Mouse (Mus musculus) layer of hippocampus, postnatal 36 days (tissue): ENCODE data around the gene Ankfn1. TPM values are rescaled to one million over a fixed set of nuclear protein-coding genes. Genes with fewer than 3 reads are reported as not detected.

Experiments used
- DNase-seq, 2 experiments: peaks; one replicate each; pipeline ENCODE4 v3.0.0; 2022
- total RNA-seq, 2 experiments: library from RNA; stranded (reverse); gene quantifications; 2 replicates each; pipeline ENCODE4 v1.2.3; 2021

The Ankfn1 gene
- total RNA-seq, 2 experiments from 2014 or later, result 0.88 to 1.8 TPM

DNA sequence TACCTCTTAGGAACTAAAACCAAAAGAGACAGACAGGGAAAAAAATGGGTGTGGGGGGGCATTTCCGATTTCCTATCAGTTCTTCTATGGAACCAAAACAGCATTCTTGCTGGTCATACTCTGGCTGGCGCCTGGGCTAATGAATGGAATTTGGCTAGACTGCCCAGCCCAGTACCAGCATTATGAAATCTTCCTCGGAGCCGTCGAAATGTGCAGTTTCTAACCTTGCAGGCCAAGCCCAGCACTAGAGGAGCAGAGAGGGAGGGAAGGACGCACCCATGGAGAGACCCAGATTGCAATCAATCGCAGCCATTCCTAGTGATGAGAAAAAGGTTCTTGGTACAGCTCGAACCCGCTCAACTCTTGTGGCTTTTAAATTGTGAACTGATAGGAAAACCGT is 315.2 kb downstream of the Ankfn1 start:
- DNase-seq, result no peak

DNA sequence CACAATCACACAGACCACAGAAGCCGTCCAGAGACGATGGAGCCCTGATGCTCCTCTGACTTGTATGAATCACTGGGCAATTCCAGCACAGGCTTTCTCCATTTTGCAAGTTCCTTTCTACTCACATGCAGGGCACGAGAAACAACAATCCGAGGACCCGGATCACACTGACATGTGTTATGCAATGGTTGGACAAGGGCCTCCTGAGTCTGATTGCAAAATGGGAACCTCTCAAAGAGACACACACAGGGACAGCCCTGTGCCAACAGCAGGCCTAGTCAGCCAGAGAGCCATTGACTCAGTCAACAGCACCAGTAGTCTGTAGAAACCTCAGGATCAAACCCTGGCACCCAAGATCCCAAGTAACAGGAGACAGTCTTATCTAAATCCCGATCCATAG is 318.0 kb downstream of the Ankfn1 start:
- no peak for DNase-seq

DNA sequence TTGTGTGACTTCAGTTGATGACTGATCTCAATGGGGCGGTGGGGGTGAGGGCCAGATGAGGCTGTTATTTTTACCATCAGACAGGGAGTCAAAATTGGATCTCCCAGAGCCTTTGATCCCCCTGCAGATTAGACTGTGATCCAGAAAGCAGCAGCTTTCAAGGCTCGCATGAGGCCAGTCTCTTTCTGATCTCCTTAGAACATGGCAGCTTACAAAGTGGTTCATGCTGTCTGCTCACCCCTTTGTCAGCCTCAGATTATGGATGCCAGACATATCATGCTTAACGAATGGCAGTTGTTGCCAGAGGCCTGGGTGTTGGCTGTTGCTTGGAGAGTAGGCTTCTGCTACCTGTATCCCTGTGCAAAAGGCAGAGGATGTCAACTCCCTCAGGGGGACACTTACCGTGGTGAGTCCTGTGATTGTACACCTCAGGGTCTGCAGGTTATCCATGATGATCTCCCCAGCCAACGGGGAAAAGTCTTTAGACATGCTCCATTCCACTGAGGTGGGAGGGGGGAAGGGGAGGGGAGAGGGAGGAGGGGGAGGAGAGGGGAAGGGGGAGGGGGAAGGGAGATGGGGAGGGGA is 321.7 kb downstream of the Ankfn1 start:
- DNase-seq, result no peak

DNA sequence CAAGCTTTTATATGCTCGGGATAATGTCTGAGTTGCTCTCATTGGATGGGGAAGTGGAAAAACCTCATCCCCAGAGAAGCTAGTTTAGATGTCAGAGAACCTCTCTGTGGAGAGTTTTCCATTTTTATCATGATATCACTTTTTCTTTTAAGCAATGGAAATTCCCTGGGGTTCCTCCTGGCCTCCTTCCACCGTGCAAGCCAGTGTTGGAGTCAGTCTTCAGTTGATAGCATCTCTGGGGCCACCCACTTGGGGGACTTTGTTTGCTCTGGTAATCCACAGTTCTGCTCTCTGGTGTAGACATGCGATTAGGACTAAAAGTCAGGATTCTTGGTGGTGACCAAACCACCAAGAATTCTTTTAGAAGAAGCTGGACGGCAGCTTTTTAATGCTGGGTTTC is 322.8 kb downstream of the Ankfn1 start:
- no peak for DNase-seq

DNA sequence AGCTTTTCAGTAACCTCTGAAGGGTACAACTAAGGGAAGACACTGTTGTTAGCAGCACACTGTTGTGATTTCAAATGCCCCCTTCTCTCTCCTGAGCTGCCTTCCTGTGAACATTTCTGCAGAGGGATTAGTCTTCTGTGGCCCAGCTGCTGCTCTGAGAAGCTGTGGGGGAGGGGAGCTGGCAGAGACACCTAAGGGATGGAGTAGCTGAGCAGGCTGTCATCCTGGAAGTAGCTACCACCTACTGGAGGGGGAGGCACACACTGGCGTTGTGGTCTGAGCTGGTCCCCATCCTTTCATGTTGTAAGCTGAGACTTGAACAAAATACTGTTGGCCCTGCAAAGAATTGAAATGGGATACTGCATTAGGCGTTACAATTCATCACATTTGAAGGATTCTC is 324.6 kb downstream of the Ankfn1 start:
- DNase-seq, result peak in 1 of 2 experiments; percentile 4

DNA sequence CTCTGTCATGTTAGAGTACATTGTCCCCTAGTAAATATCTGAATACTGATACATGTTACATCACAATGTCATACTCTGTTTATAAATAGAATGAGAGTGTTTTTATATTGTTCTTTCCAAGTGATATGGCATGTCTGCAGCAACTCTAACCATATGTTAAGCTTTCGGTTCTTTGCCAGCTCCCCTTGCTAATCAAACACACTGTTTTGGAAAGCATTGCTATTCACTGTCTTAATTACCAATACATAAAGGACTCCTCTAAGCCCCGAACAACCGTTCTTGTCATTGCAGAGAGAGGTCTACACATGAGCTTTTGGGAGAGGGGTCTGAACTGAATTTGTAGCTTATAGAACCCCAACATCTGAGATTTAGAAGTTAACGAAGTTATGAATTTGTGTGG is 327.0 kb downstream of the Ankfn1 start:
- no peak for DNase-seq

DNA sequence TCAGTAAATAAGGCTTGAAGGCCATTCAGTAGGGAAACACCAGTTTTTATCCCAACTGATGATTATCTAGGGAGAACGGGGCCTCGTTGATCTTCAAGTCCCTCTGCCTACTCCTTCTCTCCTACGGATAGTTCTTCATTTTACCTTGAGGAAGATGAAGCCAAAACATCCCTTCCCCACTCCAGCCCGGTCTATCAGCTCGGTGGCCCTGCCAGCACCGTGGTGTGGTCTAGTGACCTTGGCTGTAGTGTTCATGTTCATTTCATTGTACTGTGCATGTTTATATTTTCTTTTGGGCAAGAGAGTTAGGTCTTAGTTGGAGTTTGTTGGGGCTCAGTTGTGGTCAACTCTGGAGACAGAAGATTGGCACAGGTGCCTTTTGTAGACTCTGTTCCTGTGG is 328.5 kb downstream of the Ankfn1 start:
- no peak for DNase-seq

DNA sequence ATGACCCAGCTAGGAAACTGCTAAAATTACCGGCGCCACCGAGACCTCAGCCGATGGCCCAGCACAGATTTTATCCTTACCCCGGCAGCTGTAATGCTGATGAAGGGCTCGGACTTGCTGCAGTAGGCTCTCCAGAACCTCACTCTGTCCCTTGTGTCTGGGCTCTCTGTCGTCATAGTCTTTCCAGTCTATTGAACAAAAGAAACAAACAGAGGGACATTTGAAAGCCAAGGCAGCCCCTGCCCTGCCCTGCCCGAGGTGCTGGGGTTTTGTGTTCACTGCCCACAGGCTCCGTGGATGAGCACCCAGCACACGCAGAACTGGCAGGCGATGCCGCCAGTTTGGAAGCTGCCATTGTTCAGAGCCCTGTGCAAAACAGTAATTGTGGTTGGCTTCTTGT is 330.0 kb downstream of the Ankfn1 start:
- DNase-seq, result no peak

DNA sequence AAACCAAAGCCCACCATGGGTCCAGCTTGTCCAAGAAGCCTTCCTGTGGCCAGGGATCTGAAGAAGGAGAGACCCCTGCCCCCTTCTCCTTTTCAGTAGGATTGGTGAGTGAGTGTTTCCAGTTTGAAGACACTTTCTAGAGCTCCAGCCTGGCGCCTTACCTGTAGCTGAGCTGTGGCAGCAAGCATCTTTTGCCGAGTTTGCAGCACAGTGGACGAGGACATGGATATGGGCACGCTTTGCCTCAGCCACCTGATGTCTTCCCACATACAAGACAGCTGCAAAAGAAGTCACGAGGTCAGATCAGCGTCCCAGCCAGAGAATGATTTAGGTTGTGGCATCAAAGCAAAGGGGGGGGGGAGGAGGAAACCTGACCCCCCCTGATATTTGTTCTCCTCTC is 336.9 kb downstream of the Ankfn1 start:
- DNase-seq, result no peak

DNA sequence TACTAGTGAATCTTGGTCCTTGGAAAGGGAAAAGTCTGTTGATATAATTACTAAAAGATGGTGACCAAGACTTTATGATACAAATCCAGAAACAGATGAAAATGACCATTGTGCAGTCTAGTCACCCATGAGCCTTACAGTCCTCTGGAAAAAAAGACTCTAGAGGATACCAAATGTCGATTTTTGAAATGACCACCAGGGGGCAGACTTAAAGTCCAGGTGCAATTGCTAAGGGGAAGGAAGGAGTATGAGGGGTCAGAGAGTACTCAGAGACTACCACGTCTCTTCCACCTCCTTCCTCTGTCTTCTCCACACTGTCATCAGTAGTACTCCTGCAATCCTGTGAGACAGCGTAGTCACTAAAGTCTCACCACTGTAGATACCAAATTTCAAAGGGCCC is 353.1 kb downstream of the Ankfn1 start:
- DNase-seq, result no peak

DNA sequence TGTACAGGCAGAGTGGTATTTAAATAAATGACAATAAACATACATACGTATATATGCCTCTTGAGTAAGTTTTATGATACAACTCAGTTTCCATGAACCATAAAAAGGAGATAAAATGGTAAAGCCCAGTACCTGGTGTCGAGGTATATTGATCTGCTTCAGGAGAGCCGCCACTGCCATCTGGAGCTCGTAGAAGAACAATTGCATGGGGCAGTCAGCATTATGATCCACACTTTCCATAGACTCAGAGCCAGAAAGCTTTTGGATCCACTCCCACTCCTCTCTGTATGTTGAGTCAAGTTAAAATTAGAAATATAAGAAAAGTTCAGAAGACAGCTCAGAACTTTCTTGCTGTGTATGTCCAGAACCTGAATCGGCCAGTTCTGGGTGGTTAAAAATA is 354.8 kb downstream of the Ankfn1 start:
- DNase-seq, result no peak

DNA sequence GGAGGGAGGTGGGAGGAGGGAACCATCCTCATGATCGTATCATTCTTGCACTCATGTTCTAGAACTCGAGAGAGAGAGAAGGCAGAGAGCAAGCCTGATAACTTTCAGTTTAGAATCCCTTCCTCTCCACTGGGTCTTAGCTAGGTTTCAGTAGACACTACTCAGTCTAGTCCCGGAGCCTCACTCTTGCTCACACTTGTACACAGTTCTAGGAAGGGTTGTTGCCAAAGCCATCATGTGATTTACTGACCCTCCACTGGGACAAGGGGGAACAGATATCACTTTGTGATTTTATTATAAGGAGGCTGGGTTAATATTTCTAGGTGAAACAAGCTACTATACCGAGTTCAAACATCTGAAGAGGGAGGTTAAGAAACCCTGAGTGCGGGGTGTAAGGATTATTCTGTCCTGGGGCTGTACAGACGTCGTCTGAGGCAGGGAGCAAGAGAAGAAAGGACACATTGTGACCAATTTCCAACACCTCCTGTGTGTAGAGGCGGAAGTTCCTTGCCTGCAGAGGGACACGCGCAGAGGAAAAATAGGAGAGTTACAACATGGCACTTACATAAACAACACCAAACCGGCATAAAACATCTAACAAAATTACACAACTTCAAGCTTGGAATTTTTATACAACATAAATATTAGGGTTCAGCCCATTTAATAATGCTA is 356.6 kb downstream of the Ankfn1 start:
- DNase-seq, result no peak

DNA sequence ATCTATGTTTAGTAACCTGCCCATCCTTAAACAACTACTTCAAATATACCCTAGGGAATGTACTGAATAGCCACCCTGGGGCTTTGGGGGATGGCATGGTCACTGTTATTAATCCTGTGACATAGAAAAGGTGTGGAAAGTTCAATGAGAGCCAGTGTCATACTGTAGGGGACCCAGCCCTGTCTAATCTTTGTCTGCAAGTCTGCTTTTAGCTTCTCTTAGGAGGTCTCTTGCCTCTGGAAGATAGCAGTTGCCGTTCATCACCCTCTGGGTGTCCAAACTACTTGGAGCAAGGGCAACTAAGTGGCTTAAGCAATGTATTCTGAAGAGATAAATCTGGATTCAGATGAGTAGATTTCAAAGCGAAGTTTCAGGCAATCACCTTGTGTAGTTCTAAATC is 357.6 kb downstream of the Ankfn1 start:
- no peak for DNase-seq

DNA sequence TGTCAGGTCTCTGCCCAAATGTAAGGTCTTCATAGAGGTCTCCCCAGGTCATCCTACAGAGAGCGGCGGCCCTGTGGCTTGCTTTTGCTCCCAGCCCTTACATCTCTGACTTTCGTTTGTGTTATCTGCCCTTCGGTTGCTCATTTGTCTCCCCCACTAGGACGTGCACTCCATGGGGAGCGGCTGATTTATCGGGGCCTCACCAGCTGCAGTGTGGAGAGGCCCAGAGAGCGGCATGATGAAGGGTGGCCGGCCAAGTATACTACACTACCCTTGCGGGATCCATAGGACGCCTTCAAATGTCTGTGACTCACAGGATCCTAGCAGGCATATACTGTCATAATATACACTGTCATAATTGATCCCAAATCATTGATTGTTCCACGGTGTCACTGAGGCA is 358.8 kb downstream of the Ankfn1 start:
- no peak for DNase-seq

DNA sequence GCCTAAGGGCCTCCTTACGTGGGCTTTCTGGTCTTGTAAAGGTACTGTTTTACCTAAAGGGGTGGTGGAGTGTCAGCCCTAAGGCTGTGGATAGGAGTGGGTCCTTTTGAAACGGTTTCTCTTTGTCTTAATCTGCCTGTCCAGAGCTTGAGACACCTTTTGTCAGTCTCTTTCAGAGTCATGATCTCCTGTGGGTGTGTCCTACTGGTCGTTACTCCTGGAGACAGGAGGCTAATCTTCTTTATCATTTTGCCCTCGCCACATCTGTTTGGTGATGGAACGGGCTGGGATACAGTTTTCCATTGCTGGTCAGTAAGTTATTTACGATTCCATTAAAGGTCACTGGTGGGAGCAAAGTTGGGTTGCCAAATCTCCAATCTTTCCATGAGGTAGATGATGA is 360.7 kb downstream of the Ankfn1 start:
- no peak for DNase-seq

DNA sequence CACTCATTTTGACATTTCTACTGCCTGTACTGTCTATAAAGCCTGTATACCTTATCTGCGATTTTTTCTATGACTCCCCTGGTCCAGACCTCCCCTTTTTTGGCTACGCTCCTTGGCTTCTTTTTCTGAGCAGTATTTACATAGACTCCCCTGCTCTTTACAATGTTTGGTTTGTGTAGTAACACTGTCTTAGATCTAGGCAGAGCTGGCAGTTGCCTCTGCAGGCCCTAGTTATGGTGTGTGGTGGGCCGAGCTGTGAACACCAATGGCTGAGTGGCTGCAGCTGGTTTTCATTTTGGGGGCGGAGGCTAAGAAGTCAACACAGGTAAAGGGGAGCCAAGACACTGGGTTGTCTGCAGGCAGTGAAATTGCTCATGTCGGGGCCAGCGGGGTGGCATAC is 368.7 kb downstream of the Ankfn1 start:
- no peak for DNase-seq

DNA sequence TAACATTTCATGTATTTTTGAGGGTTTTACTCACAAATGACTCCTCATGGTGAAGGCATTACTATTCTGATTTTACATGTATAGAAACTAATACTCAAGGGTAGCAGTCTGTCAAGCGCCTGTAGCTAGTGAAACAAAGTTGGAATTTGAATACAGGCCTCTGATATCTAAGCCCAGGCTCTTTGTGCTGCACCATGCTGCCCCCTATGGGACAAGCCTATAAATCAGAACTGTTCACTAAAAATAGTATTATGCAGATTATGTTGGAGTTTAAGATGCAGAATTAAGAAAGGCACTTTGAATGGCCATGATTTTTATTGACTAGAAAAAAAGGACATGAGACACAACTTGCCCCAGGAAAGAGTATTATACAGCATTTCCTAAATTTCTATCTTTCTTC is 373.0 kb downstream of the Ankfn1 start:
- peak in 1 of 2 experiments; percentile 3 for DNase-seq

DNA sequence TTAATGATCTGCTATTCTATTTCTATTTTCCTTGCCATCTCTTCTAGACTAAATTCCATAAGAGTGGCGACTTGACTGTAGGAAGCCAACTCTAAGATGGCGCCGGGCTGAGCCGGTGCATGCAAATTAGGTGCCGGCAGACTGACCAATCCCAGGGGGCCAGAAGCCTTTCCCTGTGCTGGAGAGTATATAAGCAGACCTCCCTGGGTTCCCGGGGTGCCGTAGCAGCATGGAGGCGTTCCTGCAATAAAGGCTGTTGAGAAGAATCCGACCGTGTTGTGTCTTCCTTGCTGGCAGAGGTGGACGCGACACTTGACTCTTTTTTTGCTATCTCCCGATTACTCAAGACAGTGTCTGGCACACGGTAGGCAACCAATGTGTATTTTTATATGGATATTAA is 374.0 kb downstream of the Ankfn1 start:
- no peak for DNase-seq

DNA sequence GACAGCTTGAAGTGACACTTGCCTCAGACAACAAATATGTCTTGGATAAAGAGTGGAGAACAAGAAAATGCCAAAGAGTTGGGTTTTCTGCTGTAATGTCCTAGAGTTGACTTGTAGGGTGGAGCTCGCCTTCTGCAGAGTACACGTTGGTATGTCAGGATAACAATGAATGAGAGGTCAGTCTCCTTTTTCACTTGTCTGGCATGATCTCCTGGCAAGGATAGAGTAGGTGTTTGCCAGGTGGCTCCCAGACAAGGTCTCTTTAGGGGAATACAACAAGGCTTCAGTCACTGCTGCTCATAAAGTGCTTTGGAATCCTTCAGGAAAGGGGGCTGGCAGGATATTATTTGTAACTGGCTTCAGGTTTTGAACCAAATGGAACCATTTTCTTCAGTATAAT is 388.6 kb downstream of the Ankfn1 start:
- no peak for DNase-seq

DNA sequence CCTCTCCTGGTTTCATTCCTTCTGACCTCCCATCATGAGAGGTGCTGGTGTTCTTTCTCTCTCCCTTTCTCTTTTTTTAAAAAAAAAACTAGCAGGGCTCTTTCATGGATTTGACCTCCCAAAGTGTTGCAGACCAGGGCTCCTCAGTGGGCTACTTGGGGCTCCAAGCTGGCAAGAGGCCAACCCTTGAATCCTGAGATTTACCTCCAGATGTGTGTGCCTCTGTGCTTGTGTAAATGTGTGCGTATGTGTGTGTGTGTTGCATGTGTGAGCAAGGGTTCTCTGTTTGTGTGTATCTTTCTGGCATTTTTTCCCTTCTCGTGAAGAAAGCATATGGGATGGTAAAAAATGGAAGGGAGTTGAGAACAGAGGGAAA is 394.8 kb downstream of the Ankfn1 start:
- DNase-seq, result no peak

DNA sequence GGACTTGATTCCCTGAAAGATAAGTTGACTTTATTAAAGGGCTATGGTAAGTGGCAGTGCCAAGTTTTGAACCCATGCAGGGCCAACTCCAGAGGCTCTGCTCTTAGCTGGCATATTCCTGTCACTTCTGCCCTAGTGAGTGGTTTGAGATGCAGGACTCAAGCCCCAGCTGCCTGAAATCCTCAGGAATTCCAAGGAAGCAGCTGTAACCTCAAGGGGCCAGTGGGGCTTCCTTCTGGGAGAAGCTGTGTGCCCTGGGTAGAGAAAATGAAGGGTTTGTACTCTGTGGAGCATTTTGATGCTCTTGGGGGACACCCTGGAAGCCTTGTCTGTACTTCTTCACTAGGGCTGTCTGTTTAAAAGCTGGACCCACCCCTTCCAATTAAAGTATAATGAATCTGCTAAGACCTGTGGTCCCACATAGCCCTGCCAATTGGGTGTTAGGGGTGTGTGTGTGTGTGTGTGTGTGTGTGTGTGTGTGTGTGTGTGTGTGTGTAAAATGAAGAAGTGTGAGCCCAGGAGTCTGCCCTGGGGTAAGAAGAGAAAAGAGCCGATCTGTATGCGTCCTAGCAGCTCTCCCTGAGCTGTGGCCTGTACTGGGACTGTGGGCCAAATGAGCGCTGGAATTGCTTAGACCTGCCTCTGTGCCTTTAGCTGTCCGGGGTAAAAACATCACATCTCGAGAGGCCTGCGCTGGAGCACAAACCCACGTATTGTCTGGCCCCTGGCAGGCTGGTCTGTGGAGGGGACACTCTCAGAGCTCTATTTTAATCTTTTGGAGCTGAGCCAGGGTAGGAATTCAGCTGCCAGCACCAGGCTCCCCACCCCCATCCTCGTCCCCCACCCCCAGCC is 395.4 kb downstream of the Ankfn1 start:
- DNase-seq, result peak; percentile 25 to 37

DNA sequence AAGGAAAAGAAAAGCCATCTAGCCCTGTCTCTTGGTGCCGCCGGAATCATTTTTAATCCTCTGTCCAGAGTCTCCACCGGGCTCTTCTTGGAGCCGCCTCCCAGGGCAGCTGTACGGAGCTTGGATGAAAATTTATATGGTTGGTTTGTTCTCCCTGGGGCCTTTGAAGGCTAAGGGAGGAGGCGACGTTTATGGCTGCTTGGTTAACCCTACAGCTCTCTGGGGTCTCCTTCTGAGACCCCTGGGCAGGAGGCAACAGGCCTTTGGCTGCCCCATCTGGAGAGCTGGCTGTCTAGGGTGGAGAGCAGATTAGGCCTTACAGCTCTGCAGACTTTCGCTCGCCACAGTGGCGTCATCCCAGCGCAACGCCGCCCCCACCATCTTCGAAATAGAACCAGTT is 406.5 kb downstream of the Ankfn1 start:
- no peak for DNase-seq

DNA sequence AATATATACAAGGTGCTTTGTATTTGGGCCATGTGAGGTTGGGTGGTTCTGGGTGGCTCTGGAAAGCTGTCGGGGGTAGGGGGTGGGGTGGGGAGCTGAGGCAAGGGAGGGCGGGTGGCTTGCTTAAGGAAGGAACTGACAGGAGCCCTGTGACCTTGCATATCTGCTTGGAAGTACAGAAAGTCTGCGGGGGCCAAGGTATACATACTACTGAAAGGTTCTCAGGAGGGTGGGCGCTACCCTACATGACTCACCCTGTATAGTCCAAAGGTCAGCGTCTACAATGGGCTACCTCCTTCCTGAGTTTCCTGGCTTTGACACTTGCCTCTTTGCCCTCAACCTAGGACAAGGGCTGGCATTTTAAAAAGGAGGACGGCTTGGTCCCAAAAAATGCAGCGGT is 407.1 kb downstream of the Ankfn1 start:
- DNase-seq, result no peak

DNA sequence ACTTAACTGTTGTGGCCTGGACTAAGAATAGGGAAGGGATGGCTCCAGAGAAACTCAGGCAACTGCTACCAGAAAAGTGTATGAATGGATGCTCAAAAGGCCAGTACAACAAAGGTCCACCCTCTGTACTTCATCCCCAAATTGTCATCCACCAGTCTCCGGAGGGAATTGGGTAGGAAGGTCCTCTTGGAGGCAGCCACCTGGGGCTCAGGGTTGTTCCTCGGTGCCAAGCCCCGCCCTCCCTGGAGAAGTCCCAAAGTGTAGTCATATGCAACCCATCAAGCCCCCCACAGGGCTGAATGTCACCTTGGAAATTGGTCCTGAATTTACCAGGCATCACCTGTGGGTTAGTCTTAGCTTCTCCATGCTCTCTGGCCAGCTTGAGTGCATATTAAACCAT is 413.5 kb downstream of the Ankfn1 start:
- DNase-seq, result no peak
